Mouse (Mus musculus) ZHBTc4 (cell line): Measurements from ENCODE around the gene Map1b.

Source experiments
- DNase-seq: peaks from one replicate; pipeline ENCODE4 v3.0.0-alpha.2; 2011; ENCODE audit warnings: low read depth, low spot score

Gene Map1b

DNA sequence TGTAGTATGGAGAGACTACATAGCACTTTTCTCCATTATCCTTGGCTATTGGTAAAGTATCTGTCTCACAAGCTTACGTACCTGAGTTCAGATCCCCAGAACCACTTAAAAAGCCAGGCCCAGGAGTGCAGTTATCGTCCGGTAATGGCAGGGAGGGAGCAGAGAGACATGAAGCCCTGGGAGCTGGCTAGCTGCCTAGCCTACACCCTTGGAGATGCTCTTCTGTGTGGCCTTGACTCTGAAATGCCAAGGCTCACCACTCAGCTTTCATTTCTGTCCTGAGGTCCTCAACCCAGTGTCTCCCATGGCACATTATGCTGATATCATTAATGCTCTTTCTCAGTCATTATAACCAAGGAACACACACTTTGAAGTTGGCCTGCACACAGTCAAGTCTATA is 104.6 kb downstream of the Map1b start:
- DNase-seq = no peak

DNA sequence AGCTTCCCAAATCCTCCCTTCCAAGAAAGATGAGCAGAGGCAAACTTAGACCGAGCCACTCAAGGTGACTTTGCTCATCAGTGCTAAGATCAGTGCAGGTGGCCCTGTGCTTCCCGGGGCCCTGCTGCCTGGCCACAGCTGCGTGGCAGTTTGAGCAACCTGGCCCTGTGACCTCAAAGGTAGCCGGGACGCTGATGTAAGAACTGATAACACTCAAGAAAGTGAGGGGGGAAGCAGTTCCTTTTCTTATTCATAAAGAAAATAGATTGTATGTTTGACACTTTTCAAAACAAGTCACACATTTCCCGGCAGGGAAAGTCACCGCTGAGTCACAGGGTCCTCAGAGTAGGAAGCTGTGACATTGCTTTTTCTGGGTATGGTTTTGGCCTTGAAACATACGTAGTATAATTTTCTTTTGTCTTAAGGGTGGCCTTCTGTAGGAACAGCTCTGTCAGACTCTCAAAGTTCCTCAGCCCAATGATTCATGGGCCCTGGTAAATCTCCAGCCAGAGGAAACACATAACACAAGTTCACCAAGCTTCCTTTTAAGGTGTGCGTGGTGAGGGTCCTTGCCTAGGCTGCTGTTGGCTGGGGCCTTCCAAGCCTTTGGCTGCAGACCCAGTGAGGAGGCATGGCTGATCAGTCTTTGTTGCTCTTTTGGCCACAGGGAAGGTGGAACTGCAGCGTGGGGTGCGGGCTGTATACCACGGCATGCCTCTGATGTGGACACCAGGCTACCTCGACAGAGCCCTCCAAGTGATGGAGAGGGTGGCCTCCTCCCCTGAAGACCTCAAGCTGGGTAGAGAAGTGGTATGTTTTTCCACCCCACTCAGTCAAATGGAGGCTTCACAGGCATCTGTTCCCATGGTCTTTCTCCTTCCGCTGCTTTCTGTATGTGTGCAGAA is 105.5 kb downstream of the Map1b start:
- DNase-seq = no peak

DNA sequence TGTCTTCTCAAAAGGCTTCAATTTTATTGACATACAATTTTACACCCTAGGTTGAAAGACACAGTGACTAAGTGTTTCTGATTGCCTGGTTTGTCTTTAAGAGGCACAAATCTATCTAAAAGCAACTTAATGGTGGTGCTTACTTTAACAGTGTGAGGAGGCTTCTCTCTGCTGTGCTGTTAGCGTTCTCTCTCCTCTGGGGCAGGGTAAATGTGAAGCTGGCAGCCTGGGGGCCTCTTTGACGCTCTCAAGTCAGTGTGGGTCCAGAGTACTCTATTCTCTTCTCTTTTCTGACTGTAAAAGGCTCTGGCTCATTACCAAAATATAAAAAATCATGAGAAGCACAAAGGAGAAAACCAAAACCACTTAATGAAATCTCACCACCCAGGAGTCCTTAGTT is 107.1 kb downstream of the Map1b start:
- DNase-seq = no peak

DNA sequence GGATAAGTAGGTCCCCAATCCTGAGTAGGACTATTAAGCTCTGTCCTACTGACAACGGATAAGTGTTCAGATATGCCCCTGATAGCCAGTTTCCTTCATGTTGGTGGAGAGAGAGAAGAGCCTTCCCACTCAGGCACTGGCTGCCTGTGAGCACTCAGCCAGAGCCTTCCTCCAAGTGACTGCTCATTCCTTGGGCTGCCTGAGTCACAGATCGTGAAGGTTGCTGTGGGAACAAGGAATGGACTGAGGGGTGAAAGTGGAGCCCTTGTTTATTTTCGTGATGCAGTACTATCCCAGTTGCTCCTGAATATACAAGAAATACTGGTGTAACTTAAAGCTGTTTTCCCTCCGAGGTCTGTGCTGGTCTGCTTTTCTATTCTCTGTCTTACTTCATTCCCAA is 117.0 kb downstream of the Map1b start:
- no peak for DNase-seq

DNA sequence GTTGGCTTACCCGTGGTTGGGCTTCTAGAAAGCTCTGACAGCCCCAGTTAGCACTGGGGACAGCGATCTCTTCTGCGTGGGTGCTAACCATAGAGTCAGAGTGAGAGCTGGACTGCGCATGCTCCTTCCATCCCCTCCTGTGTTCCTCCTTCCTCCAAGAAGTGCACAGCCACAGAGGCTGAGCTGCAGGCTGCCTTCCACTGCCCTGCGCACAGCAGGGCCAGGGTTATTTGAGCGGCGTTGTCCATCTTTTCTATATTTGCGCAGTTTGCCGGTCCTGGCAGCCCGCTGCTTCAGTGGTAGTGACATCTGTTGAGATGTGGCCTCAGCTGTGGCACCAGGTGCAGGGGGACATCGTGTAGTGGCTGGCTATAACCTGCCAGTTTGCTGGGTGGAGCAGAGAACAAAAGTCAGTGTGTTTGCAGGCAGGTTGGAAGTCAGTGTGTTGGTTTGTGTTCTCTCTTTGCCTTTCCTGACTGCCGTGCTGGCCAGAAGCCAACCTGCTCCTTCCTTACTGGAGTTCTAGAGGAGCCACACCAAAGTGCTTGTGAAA is 118.1 kb downstream of the Map1b start:
- peak; percentile 29 for DNase-seq

DNA sequence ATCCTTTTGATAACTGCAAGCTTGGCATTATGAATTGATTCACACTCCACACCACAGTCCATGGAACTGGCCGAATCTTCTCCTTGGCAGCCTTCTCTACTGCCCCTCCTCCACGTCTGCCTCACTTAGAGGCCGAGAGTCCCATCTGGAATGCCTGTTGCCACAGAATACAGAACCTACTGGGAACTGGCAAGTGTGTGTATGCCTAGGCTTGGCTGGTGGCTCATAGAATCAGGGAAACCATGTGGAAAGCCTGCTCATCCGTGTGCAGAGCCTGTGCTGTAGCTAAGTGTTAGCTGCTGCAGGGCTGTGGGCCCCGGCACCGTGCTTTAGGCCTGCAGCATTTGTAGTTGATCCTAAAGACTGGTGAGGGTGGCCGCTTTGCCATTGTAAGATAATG is 119.1 kb downstream of the Map1b start:
- no peak for DNase-seq

DNA sequence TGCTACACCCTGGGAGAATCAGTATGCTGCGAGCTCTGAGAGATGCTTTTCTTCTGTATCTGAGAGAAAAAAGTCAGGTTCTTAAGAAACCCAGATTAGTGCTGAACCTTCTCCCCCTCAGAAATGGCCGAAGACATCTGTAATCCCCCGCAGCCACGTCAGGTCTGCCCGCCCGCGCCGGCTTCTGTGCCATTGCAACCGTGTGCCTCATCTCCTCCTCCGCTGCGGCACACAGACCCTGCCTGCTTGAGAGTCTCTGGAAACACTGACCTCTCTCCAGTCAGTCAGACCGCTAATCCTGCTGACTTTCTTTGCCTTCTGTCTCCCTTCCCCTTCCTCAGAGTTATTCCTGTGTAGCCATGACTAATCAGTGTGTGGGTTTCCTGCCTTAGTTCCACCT is 120.8 kb downstream of the Map1b start:
- DNase-seq = peak; percentile 38

DNA sequence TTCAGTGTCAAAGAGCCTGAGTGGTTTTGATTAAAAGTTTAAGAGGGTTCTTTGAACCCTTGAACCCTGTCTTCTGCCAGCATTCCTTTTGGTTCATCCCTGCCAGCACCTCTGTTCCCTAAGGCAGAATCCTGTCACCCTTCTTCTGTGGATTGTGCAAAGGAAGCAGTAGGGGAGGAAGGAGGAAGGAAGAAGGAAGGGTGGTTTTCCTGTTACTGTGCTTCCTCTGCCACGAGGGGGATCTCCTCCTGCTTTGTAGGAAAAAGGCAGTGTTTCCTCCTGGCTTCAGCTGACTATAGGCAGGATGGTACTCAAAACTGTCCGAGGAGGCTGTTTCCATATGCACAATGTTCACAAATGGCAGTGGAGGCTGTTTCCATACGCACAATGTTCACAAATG is 121.6 kb downstream of the Map1b start:
- DNase-seq = no peak

DNA sequence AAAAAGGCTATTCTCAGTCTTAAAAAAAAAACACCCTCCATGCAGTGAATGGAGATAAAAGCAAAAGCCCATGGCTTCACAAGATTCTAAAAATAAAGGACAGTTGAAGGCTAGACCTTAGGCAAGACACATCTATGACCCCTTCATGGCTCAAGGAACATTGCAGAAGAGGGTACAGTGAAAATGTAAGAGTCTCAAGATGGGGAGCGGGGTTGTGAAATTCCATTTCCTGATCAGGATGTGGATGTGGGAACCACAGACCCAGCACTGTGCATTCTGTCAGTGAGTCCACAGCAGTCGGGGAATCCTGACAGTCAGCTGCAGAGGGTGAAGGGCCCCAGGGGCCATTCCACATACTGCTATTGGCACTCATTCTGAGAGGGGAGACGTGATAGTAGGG is 123.2 kb downstream of the Map1b start:
- no peak for DNase-seq

DNA sequence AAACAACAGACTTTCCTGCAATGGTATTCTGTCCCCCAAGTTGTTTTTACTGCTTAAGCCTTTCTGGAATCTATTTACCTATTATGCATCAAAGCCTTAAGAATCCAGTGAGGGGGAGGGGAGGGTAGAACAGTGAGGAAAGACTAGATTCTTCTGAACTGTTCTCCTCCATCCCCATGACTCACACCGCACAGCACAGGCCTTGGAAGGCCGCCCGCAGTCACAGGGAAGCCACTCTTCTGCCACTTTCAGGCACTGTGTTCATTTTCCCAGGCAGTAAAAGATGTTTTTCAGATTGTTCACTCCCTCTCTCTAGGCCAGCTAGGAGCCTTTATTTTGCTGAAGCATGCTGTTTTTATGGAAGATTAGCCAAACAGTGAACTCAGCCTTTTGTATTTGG is 124.9 kb downstream of the Map1b start:
- DNase-seq = no peak

DNA sequence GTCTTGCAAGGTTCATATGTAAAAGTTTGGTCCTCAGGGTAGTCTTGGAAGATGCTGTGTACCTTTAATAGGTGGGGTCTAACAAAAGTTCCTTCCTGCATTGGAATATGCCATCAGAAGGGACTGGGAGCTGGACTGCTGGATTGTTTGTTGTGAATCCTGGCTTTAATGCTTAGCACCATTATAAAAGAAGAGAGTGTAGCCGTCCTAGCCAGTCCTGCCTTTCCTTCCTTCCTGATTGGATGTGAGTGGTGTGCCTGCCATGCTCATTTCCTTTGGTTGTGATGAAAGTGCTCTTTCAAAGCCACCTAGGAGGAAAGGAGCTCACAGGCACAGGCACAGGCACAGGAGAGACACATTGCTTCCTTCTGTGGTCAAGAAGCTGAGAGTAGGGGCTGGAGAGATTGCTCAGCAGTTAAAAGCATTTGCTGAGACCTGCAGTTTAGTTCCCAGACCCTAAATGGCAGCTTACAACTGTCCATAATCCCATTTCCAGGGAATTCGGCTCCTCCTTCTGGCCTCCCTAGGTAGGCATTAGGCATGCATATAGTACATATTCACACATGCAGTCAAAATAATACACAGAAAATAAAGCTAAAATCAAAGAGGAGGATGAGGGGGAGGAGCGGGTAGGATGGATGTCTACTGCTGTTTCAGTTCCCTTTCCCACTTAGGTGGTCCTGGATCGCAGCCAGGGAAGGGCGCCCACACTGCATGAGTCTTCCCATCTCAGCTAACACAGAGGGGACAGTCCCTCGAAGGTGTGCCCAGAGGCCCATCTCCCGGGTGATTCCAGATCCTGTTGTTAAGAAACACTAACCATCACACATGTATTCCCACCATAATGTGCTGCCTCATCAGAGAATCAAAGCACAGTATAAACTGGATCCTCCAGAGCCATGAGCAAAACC is 128.2 kb downstream of the Map1b start:
- no peak for DNase-seq

DNA sequence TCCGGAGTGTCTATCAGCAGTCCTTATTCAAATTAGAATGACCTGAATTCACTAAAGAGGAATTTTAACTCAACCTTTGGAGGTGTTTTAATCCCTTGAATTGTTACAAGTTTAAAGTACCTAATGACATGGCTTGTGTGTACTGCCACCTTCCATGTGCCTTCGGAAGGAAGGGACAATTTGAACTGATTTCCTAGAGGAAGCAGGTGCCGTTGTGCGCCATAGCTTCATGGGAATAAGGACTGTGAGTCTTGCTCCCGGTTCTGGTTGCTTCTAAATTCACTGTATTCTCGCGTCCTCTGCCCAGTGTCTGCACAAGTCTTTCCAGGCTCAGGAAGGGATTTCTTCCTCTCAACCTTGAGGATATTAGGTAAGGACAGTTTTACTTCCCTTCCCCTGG is 130.0 kb downstream of the Map1b start:
- DNase-seq = no peak

DNA sequence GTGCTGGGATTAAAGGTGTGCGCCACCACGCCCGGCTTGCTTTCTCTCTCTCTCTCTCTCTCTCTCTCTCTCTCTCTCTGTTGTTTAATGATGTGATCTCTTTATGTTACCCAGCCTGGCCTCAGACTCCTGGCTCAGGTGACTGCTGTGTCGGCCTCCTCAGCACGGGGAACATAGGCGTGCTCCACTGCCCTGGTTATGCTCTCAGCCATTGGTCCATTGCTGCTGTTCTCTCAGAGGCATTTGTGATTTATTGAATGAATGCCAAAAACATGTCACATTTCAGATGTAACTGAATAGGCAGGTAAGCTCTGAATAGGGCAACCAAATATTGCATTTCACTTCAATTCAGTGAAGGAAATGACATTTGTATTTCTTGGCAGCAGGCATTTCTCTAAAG is 130.4 kb downstream of the Map1b start:
- DNase-seq = no peak

DNA sequence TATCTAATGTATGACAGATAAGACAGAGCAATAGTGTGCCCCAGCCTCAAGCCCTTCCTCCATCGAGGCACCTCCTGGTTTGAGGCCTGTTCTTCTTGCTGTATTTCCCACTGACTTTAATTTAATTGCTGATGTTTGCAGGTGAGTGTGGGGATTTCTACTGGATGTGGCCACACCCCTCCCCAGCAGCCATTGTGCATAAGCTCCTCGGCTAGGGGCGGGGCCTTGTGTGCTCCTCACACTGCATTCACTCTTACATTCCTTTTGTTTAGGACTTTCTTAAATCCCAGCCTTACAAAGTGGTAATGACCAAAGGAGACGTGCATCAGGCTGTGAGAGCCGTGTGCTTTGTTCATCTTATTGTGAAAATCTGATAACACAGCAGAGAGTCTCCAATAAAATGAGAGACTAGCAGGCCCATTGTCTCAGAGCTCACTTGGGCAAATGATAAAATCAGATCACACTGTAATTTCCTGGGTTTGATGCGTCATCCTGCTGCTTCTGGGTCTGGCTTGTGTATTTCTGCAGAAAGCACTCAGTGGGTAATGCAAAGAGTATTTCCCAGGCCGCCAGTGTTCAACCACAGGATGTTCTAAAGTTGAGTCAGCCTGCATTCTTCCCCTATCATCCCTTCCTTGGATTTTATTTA is 131.7 kb downstream of the Map1b start:
- peak; percentile 63 for DNase-seq

DNA sequence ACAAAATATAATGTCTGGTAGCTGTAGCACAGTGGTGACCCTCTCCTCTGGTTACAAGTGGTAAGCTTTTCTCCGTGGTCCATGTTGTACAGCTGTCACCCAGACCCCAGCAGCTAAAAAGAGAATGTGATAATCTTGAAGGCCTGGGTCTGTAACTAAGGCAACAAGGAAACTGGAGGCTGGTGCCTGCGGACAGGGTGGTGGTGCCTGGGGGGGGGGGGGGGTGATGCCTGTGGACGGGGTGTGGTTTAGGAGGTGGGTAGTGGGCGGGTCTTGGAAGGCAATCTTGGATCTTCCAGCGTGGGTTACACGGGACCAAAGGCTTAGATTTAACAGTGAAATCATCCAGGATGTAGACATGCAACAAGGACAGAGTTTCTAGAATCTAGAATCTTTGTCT is 134.0 kb downstream of the Map1b start:
- peak; percentile 66 for DNase-seq

DNA sequence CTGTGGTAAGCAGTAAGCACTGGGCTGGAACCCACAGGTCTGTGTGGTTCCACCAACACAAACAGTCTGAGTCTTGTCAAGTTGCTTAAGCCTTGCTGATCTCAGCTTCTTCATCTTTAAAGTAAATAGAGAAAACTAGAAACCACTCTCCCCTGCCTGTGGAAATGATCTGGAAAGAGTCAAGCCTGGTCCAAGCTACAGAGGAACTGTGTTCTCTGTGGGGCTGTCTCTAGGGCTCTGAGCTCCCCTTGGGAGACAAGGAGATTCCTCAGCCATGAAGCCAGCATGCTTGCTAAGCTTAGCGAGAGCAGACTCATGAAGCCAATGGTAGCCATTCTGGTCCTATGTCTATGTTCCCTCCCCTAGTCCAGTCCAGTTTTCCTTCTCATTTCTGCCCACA is 138.1 kb downstream of the Map1b start:
- no peak for DNase-seq

DNA sequence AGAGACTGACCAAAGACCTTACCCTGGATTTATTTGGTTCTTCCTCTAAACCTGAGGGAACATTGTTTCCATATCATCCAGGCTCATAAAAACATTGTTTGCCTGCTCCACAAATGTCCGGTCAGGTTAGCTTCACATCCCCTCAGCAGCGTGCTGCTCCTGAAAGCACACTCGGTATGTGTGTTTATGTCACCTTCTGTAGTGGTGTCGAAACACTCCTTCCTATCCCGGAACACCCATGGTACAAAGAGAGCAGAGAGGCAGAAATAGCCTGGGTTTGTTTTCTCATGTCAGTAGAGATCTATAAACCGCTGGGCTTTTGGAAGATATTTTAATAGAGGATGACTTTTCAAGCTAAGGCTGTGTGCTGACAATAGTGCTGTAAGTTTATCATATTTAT is 139.3 kb downstream of the Map1b start:
- DNase-seq = no peak

DNA sequence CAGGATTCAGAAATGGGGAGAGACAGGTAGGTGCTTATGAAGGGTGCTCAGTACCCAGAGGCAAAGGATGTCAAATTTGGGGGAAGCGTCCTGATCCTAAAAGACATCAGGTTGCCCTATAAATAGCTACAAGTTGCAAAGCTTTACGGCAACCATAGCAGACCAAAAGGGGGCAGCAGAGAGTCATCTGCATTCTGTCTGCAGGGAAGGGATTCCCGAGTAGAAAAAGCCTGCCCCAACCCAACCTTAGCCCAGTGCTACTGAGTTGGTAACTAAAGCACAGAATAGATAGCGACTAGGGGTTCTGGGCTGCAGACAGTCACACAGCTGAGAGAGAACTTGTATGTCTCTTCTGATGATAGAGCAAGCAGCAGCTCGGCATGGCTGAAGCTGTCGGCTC is 140.8 kb downstream of the Map1b start:
- peak; percentile 81 for DNase-seq

DNA sequence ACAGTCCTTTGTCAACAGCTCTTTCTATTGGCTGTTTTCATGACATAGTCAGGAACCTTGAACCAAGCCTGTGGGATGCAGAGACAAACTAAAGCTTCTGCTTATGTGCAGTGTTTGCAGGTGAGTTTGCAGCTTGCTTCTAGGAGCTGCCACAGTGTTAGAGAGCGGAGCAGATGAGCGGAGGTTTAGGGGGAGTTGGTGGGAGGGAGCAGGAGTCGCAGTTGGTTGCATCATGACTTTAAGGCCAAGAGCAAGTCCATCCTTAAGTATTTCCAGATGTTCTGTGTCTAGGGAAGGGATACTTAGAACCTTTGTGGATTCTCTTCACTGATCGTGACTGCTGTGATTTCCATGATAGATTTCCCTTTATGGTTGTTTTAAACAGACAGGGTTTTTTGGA is 142.1 kb downstream of the Map1b start:
- DNase-seq = no peak

DNA sequence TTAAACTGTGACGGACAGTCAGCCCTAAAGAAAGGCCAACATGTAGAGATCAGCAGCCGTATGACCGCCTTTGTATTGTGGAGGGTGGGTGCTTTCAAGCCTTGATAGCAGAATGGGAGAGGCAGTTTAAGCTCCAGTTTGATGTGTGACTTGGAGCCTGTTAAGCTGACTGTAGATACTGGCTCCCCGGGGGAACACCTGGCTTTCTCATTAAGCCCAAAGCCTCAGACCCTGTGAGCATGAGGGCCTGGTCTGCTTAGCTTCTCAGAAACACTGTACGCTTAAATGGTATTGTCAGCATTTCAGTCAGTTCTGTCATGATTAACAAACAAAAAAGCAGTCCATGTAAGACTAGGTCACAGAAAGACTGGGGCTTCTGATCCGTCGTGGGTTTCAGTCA is 142.7 kb downstream of the Map1b start:
- peak; percentile 23 for DNase-seq
